Mouse (Mus musculus) C2C12 (cell line): ENCODE measurements at regions not wholly inside any gene's neighbourhood (a gene's known extent, or its start where the extent isn't known, plus 50 kb on each side); places are given as distances from the start of the nearest gene placed in this dataset.

Experiments used
- CTCF ChIP-seq: IDR thresholded peaks from one replicate; pipeline ENCODE4 v1.5.1; 2011; ENCODE audit not compliant: control insufficient read depth, insufficient read depth, insufficient read length
- MAX ChIP-seq: IDR thresholded peaks from one replicate; pipeline ENCODE4 v1.6.1; 2011; ENCODE audit warnings: mild to moderate bottlenecking, control low read depth
- MYOD1 ChIP-seq: IDR thresholded peaks from one replicate; pipeline ENCODE4 v1.6.1; 2011; ENCODE audit warnings: low read depth; ENCODE audit not compliant: control insufficient read depth, insufficient read length
- MYOG ChIP-seq: IDR thresholded peaks from one replicate; pipeline ENCODE4 v1.6.1; 2011; ENCODE audit not compliant: control insufficient read depth, insufficient read length; ENCODE audit errors: extremely low read depth
- USF1 ChIP-seq: IDR thresholded peaks from one replicate; pipeline ENCODE4 v1.6.1; 2011; ENCODE audit warnings: low read depth, mild to moderate bottlenecking, control low read depth, moderate library complexity

DNA sequence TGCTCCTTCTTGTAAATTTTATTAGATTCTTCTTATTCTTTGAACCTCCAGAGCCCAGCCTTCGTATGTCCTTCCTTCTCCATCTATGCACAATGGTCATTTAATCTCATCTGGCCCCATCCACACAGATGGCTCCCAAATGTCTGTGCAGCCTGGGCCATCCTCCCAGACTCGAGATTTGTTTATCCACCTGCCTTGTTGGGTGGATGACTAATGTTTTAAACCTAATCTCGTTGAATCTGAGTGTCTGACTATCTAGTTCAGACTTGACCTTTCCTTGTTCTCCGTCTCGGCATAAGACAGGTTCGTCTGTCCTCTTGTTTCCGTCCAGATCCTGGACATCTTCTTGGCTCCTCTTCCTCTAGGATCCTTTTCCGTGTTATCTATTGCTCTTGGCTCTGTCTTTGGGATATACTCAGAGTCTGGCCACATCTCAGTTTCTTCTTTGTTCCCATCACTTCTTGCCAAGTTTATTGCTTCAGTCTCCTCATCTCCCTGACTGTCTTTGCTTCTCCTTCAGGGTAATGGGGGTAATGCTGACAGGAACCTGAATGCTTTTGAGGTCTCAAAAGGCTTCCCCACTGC lies 141.4 kb upstream of the Gas1 start:
- no peak for TF ChIP-seq MAX
- no peak for TF ChIP-seq CTCF
- TF ChIP-seq USF1, result no peak
- TF ChIP-seq MYOG, result no peak
- peak; percentile 77 for TF ChIP-seq MYOD1
